Mouse (Mus musculus) c-Kit-positive CD71-positive TER-119-positive erythroid progenitor cells, embryonic 14.5 days (primary cell): ENCODE measurements around the gene Krtdap.

Experiments
- DNase-seq: peaks from one replicate; pipeline ENCODE4 v3.0.0-alpha.2; 2013; ENCODE audit warnings: low spot score

The Krtdap gene

GRCm38 (mm10) chr7:30837277-30837676 is 49.6 kb downstream of the Krtdap start:
- no peak for DNase-seq

DNA sequence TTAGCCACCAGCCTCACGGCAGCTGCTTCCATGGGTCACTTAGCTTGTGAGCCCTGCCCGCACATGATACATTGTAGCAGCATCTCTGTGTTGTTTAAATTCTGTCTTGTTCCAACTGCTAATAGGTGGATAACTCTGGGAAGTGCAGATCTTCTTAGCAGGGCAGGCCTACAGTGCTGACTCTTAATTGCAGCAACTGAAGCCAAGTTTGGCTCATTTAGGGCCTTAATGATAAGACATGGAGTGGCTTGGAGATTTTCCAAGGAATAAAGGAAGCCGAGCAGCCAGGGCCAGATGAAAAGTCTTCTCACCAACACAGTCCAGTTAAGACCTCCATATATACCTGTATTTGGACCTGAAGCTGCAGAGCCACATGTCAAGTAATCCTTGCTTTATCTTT is 52.6 kb downstream of the Krtdap start:
- DNase-seq: no peak
